Mouse (Mus musculus): ENCODE measurements around the gene Slc9a9.

DNA sequence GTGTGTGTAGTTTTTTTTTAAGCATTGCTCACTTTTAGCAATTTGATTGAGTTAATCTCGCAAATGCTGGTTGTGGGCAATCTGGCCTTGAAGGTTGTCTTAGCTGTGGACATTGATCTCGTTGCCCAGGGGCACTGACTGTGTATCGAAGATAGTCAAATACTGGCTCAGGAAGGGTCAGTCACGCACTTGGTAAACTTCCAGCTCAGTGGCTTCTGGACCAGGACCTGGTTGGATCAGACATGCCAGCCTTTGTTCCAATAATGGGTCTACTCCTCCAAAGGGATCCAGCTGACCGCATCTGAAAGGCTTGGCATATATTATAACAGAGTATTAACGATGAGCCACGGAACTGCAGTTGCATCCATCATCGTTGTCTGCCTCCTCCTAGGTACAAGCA lies 489.2 kb downstream of the Slc9a9 start:
- TF ChIP-seq CTCF (IDR thresholded peaks at IDR 0.05; ENCODE audit: insufficient read depth, low read length): no peak
- no peak for TF ChIP-seq POLR2A (IDR thresholded peaks at IDR 0.05; ENCODE audit: borderline replicate concordance, extremely low read depth, low read depth, low read length)
